Mouse (Mus musculus): ENCODE measurements around the gene Mamdc2.

The Mamdc2 gene

DNA sequence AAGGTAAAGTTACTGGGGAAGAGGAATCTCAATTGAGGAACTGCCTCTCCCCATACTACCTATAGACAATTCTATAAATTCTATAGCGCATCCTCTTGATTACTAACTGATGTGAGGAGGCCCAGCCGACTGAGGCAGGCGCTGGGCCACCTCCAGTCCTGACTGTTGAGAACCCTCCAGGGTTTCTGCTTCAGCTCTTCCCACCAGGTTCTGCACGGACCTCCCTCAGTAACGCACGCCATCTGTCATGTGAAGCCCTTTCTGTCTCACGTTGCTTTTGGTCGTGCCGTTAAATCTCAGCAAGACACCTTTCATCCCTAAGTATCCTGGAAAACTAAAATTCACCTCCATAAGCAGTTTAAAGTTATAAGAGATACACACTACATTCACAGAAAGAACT, 191.5 kb downstream of the Mamdc2 start:
- no peak for DNase-seq
